Mouse (Mus musculus): ENCODE measurements around the gene Cenpp. TPM values are rescaled to one million over a fixed set of nuclear protein-coding genes. Genes with fewer than 3 reads are reported as not detected.

Gene Cenpp
- total RNA-seq (2022): 1 to 10 TPM; 1.1 to 1.5 (median 1.3) TPM

- peak; percentile 98 for DNase-seq (ENCODE audit: low spot score in 2 of 2)
Observed at GRCm38 (mm10) chr13:49652481-49653179, at the start of gene Cenpp, which contains the start of gene Nol8. Gene Cenpp (minus strand): TSS chr13:49652785. Gene Nol8 (plus strand): TSS chr13:49653078.

DNA sequence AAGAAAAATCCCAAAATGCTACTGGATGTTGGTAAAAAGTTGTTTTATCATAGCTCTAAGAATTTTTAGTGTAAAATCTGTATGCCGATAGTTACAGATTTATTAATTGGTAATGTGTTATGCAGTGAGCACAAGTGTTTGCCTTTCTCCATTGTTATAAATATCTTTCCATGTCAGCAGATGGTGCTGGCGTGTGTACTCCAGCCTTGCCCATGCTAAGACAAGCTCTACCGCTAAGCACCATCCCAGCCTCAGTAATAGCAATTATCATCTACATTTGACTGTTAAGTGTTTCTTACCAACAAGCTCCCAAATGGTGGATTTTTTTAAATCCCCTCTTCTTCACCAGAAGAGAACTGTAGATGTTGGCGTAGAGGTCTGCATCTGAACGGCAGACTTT, 38.5 kb upstream of the Cenpp start:
- DNase-seq (ENCODE audit: low spot score in 2 of 2): no peak

GRCm38 (mm10) chr13:49684266-49684665, 31.7 kb upstream of the Cenpp start:
- DNase-seq (ENCODE audit: low spot score in 2 of 2): no peak

GRCm38 (mm10) chr13:49682233-49682846, 29.8 kb upstream of the Cenpp start:
- no peak for DNase-seq (ENCODE audit: low spot score in 2 of 2)

DNA sequence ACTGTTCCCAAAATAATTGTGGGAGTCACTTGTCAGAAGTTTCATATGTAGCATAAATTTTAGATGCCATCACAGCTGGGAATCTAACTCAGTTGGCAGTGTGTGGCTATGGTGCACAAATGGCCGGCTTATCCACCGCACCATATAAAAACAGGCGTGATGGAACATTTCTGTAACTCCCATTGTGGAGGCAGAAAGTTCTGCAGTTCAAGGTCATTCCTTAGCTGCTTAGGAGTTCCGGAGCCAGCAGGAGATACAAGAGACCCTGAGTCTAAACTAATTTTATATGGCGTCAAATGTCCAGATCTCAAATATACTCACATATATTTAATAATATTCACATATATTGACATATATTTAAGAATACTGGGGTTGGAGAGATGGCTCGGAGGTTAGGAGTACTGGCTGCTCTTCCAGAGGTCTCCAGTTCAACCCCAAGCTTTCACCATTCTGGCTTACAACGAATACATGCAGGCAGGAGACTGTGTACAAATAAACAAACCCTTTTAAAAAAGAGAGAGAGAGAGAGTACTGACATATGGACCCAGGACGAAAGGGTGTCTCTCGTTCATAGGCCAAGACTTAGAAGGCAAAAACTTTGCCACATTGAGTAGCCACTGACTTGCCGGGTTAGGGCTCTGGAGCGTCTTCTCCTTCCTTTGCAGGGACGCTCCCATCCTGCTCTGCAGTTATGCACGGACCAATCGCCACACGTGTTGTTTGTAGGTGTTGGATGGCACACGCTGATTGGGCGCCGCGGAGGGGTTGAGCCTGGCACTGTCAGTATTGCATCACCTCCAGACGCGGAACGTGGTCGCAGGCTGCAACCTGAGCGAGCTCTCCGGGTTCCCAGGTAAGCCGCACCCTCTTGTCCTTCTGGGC, 29.0 kb upstream of the Cenpp start, which contains the start of gene Iars:
Iars (plus strand) TSS at position 750 of the 882 bp plus-strand sequence.
- peak; percentile 98 to 100 for DNase-seq (ENCODE audit: low spot score in 2 of 2)

- no peak for DNase-seq (ENCODE audit: low spot score in 2 of 2)
Observed at GRCm38 (mm10) chr13:49677793-49678192, 25.2 kb upstream of the Cenpp start.

DNA sequence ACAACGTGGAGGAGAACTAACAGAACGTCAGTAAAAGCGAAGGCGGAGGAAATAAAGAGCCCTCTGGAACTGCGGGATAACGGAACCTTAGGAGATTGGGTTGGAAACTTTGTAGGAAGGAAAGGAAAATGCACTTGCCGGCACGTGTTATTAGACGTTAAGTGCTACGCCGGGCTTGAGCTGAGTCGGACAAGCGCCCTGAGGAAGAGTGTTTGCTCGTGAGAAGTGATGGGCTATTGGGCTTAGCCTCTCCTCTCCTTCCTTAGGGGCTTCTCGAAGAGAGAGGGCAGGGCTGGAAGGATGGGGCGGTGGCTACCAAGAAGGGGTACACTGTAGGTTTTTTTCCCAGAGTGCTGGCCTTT, 576 bp upstream of the Cenpp start:
- DNase-seq (ENCODE audit: low spot score in 2 of 2): peak in 1 of 2 experiments; percentile 31

DNA sequence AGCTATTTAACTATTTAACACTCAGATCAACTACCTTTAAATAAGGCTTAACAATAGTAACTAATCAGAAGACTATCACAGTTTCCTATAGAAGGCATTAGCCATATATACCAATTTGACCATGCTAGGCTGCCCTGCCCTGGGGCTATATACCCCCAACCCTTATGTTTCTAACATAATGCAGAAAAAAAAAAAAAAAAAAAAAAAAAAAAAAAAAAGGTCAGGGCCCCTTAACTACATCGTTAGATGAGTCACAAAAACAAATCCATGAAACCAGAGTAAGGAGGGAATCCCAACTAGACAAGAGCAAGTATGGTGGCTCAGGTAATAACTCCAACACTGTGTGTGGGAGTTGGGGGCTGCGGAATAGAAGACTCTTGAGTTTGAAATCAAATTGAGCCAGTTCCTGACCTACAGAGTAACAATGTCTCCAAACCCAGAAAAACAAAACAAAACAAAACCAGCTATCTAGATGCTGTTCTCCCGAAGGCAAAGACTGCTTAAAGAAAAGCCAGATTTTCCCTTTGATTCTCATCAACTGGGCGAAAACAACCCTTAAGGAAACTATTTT, 719 bp downstream of the Cenpp start:
- no peak for DNase-seq (ENCODE audit: low spot score in 2 of 2)

DNA sequence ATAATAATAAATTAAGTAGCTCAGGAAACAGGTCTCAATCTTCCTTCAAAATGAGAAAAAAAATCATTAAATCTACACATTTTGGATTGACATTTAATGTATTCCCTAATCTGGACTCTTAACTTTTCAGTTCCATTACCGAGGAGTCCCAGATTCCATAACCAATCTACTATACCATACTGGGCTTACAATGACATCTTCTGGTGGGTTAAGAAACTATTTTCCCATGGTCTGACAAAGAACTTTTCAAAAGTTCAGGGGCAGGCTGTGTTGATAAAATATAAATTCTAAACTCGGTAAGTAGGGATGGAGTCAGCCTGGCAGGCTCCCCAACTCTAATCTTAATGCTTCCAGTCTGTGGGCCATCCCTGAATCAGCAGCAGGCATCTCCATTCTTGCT, 1.4 kb downstream of the Cenpp start:
- DNase-seq (ENCODE audit: low spot score in 2 of 2): no peak

- DNase-seq (ENCODE audit: low spot score in 2 of 2): no peak
Observed at GRCm38 (mm10) chr13:49646019-49646418, 6.6 kb downstream of the Cenpp start.

GRCm38 (mm10) chr13:49644731-49645529, 7.7 kb downstream of the Cenpp start:
- peak in 1 of 2 experiments; percentile 13 for DNase-seq (ENCODE audit: low spot score in 2 of 2)

DNA sequence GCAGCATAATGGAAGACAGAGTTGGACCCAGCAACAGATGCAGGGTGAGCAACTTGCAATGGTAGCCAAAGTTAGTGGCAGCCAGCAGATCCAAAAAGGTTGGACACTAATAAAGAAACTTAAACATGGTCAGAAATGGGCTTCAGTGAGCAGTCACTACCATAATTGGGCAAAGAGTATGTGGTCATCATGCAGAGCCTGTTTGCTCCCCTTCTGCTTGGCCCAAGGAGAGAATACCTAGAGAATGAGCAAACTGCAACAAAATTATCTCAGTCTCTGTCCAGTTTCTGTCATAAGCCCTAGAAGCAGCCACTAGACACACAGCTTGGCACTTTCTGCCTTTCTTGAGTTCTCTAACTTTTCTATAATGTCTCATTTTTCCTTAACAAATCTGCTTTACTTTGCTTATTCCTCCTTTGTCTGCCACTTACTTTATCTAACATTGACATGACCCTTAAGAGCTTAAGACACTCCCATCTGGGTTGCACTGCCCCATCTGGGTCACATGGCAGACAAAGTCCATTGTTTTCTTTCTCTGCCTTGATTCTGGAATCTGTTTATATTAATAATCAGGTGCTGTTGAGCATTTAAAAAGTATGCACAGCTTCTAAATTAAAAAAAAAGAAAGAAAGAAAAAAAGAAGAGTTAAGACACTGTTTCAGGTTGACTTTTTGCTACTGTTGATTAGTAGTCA, 8.8 kb downstream of the Cenpp start:
- DNase-seq (ENCODE audit: low spot score in 2 of 2): no peak

DNA sequence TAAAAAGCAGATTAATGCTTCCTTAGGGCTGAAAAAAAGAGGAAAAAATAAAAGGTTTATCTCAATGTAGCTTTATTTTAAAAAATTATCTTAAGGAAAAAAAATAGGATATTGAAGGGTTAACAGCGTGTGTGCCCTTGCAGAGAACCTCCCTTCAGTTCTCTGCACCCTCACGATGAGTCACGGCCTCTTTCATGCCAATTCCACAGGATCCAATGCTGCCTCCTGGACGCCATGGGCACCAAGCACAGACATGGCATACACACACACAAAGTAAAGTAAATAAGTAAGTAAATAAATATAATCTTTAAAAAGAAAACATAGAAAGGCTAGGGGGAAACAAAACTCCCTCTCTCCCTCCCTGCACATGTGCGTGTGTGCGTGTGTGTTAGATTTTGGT, 9.9 kb downstream of the Cenpp start:
- no peak for DNase-seq (ENCODE audit: low spot score in 2 of 2)

GRCm38 (mm10) chr13:49639965-49640364, 12.6 kb downstream of the Cenpp start:
- DNase-seq (ENCODE audit: low spot score in 2 of 2): no peak

DNA sequence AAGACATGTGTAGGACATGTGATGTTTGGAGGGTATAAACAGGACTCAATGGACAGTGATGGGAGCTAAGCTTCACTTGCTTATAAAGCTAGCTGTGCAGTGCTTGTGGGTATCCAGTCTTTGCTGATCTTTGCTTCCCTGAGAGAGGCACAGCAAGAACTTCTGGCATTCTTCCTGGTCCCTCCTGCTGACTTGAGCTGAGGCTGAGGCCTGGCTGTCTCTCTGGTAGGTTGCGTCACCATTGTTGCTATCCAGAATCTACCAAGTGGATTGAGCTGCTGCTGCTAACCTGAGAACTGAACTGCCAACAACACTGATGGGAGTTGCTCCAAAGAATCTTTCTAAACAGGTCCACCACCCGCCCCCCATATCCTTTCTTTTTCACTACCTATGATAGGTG, 23.5 kb downstream of the Cenpp start:
- DNase-seq (ENCODE audit: low spot score in 2 of 2): no peak

- no peak for DNase-seq (ENCODE audit: low spot score in 2 of 2)
Observed at GRCm38 (mm10) chr13:49628167-49628566, 24.4 kb downstream of the Cenpp start.

DNA sequence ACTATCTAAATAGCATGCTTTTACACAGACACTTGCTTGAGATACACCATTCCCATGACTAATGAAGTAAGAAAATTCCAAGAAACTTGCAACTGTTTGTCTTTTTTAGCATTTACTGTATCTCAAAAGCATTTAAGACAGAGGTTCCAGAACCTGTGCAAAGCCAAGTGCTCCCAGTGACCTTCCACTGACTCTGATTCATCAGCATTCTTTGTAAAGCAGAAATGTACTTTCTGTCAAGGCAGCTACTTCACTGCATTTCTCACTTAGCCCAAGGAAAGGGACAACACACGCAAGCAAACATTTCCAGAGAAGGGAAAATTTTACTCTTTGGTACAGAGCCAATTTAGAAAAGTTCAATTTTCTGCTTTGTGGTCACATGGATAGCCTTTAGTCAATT, 29.4 kb downstream of the Cenpp start:
- no peak for DNase-seq (ENCODE audit: low spot score in 2 of 2)

GRCm38 (mm10) chr13:49618365-49618764, 34.2 kb downstream of the Cenpp start:
- no peak for DNase-seq (ENCODE audit: low spot score in 2 of 2)

- no peak for DNase-seq (ENCODE audit: low spot score in 2 of 2)
Observed at GRCm38 (mm10) chr13:49617021-49617420, 35.6 kb downstream of the Cenpp start.

DNA sequence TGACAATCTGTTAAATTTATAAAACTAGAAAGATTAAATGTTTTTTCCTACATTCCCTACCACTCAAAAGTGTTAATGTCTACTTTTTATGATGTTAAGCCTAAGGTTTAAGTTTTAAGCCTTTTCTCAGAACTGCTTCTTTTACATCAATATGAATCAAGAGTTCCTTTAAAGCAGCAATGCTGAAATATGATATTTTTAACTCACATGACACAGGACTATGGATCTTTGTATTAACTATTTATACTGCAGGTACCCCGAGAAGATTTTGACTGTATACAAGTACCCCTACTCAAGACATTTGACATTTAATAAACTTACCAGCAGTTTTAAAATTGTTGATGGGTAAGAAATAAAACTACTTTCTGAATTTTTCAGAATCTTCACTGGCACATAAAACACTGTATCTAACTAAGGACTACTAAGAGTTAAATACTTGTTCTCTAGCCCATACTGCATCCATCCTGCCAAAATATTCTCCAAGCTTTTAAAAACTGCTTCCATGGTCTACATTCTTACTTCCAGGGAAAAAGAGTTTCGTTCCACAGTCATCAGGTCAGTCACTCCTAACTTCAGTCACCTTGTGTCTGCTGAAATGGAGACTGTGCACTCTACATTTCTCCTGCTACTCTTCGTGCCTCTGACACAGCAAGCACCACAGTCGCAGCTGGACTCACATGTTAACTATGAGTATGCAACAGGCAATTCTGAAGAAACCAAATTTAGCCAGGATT, 43.8 kb downstream of the Cenpp start:
- no peak for DNase-seq (ENCODE audit: low spot score in 2 of 2)
